Mouse (Mus musculus) bone marrow, adult 2 months (tissue): ENCODE results near the gene Asf1b. TPM values are rescaled to one million over a fixed set of nuclear protein-coding genes. Genes with fewer than 3 reads are reported as not detected.
"Not testable (repeated sequence)": the region's sequence is repeated elsewhere in the genome, so short reads cannot be mapped to it uniquely, and the experiment has no call there.

Experiments used
- H3K27ac ChIP-seq: fragments of 200-500 bp; 2 replicates; pipeline ENCODE4 v1.5.1; 2012; ENCODE audit warnings: low read depth, mild to moderate bottlenecking, control low read depth, inconsistent platforms, low read length; ENCODE audit not compliant: control insufficient read depth, poor library complexity, insufficient read depth
- H3K4me1 ChIP-seq: fragments of 200-500 bp; 2 replicates; pipeline ENCODE4 v1.6.1; 2011; ENCODE audit warnings: low read length; ENCODE audit not compliant: control insufficient read depth, insufficient read depth
- H3K4me3 ChIP-seq: fragments of 200-500 bp; replicated peaks from 2 replicates; pipeline ENCODE3; 2011; ENCODE audit warnings: mild to moderate bottlenecking, low read depth, low read length, control low read depth; ENCODE audit not compliant: control insufficient read depth
- CTCF ChIP-seq: fragments of 200-500 bp; IDR thresholded peaks from 2 replicates; pipeline ENCODE4 v1.5.1; 2011; ENCODE audit warnings: low read length, control low read depth; ENCODE audit not compliant: control insufficient read depth, insufficient read depth
- POLR2A ChIP-seq: fragments of 200-500 bp; IDR thresholded peaks from 2 replicates; pipeline ENCODE4 v1.6.1; 2011; ENCODE audit warnings: low read depth, mild to moderate bottlenecking, control low read depth, low read length, borderline replicate concordance; ENCODE audit not compliant: control insufficient read depth
- WGBS: fragments of 180-500 bp; shearing (Covaris S2); methylation state at CpG from one replicate; pipeline ENCODE4 v1.1.7; 2018; 5-methylcytosine and 5-hydroxymethylcytosine counted together
- polyA plus RNA-seq: library from polyadenylated mRNA; stranded (reverse); fragments of >200 nt; gene quantifications from 2 replicates; pipeline ENCODE4 v1.2.4, GENCODE M21; 2011; ENCODE audit warnings: low replicate concordance; ENCODE audit not compliant: missing spikeins, insufficient read depth, insufficient read length

Asf1b gene
- polyA plus RNA-seq, 1 experiment: 48.8 TPM

GRCm38 (mm10) chr8:83980250-83980649 is 24.9 kb downstream of the Asf1b start:
- no peak overlapping the region for H3K27ac ChIP-seq
- no peak overlapping the region for H3K4me3 ChIP-seq
- no peak for TF ChIP-seq POLR2A
- no peak for TF ChIP-seq CTCF
- 95% methylated on average over 1 of the region's 1 CpGs for WGBS
- no peaks in the 10 kb centered on the region; the same call in none of the 2 replicates for H3K4me1 ChIP-seq

- WGBS: 83% methylated on average over 8 of the region's 8 CpGs
- no peak overlapping the region for H3K27ac ChIP-seq
- no peaks in the 10 kb centered on the region; the same call in none of the 2 replicates for H3K4me1 ChIP-seq
- no peak overlapping the region for H3K4me3 ChIP-seq
- TF ChIP-seq CTCF (no peak), POLR2A (no peak)
Measured at GRCm38 (mm10) chr8:83980845-83981244, 25.5 kb downstream of the Asf1b start.

GRCm38 (mm10) chr8:83981533-83981932 is 26.2 kb downstream of the Asf1b start:
- 91% methylated on average over 7 of the region's 7 CpGs for WGBS
- no peaks in the 10 kb centered on the region; the same call in none of the 2 replicates for H3K4me1 ChIP-seq
- no peak overlapping the region for H3K27ac ChIP-seq
- no peak overlapping the region for H3K4me3 ChIP-seq
- TF ChIP-seq CTCF (no peak), POLR2A (no peak)

GRCm38 (mm10) chr8:83982449-83982848 is 27.1 kb downstream of the Asf1b start:
- TF ChIP-seq POLR2A: no peak
- TF ChIP-seq CTCF: no peak
- 67% methylated on average over 4 of the region's 4 CpGs for WGBS
- no peaks in the 10 kb centered on the region; the same call in 1 of the 2 replicates for H3K4me1 ChIP-seq
- no peak overlapping the region for H3K27ac ChIP-seq
- H3K4me3 ChIP-seq: no peak overlapping the region

- not testable (repeated sequence) for H3K27ac ChIP-seq, H3K4me3 ChIP-seq, H3K4me1 ChIP-seq
- WGBS: 91% methylated on average over 2 of the region's 2 CpGs
Measured at GRCm38 (mm10) chr8:83983222-83983621, 27.9 kb downstream of the Asf1b start.

GRCm38 (mm10) chr8:83989243-83989642 is 33.9 kb downstream of the Asf1b start:
- WGBS: 25% methylated on average over 7 of the region's 7 CpGs
- Histone ChIP-seq H3K4me1 (no peaks in the 10 kb centered on the region), H3K4me3 (no peak overlapping the region), H3K27ac (no peak overlapping the region)
- TF ChIP-seq CTCF (no peak), POLR2A (no peak)

- TF ChIP-seq CTCF (no peak), POLR2A (no peak)
- no peak overlapping the region for H3K4me3 ChIP-seq
- no peak overlapping the region for H3K27ac ChIP-seq
- 89% methylated on average over 14 of the region's 14 CpGs for WGBS
- no peaks in the 10 kb centered on the region for H3K4me1 ChIP-seq
Measured at GRCm38 (mm10) chr8:83990170-83990569, 34.9 kb downstream of the Asf1b start.

- Histone ChIP-seq H3K27ac (no peak overlapping the region), H3K4me3 (no peak overlapping the region), H3K4me1 (no peaks in the 10 kb centered on the region)
- 57% methylated on average over 2 of the region's 2 CpGs for WGBS
- TF ChIP-seq POLR2A: no peak
- TF ChIP-seq CTCF: no peak
Measured at GRCm38 (mm10) chr8:83992488-83992887, 37.2 kb downstream of the Asf1b start.

- H3K4me1 ChIP-seq: no peaks in the 10 kb centered on the region; the same call in 1 of the 2 replicates
- WGBS: 19% methylated on average over 3 of the region's 3 CpGs
- no peak overlapping the region for H3K4me3 ChIP-seq
- TF ChIP-seq CTCF (no peak), POLR2A (no peak)
- no peak overlapping the region for H3K27ac ChIP-seq
Measured at GRCm38 (mm10) chr8:83994030-83994429, 38.7 kb downstream of the Asf1b start.
